Mouse (Mus musculus) kidney, postnatal 4 days (tissue): Measurements from ENCODE around the gene Mmd2.

Experiments used
- DNase-seq, 2 experiments: peaks; one replicate each; pipeline ENCODE4 v3.0.0; 2021; ENCODE audit warnings: mixed read lengths in 2 of 2

Gene Mmd2

GRCm38 (mm10) chr5:142545014-142545795 lies 63.4 kb downstream of the Mmd2 start:
- DNase-seq: peak; percentile 14 to 18

- DNase-seq: peak in 1 of 2 experiments; percentile 30
Measured at GRCm38 (mm10) chr5:142537286-142537685, 71.3 kb downstream of the Mmd2 start.

- DNase-seq: no peak
Measured at GRCm38 (mm10) chr5:142535388-142535787, 73.2 kb downstream of the Mmd2 start.

GRCm38 (mm10) chr5:142529915-142530314 lies 78.7 kb downstream of the Mmd2 start, which contains the start of gene Papolb:
Gene Papolb (minus strand): TSS chr5:142530076.
- DNase-seq: no peak

GRCm38 (mm10) chr5:142524711-142525464 lies 83.7 kb downstream of the Mmd2 start:
- DNase-seq: no peak

GRCm38 (mm10) chr5:142521195-142521866 lies 87.3 kb downstream of the Mmd2 start:
- no peak for DNase-seq

- no peak for DNase-seq
Measured at GRCm38 (mm10) chr5:142520360-142520759, 88.2 kb downstream of the Mmd2 start.

GRCm38 (mm10) chr5:142518973-142519372 lies 89.6 kb downstream of the Mmd2 start:
- DNase-seq: peak in 1 of 2 experiments; percentile 23
